Comparison of ENCODE assay signal across 8 mouse cellular contexts in the genomic region with DNA sequence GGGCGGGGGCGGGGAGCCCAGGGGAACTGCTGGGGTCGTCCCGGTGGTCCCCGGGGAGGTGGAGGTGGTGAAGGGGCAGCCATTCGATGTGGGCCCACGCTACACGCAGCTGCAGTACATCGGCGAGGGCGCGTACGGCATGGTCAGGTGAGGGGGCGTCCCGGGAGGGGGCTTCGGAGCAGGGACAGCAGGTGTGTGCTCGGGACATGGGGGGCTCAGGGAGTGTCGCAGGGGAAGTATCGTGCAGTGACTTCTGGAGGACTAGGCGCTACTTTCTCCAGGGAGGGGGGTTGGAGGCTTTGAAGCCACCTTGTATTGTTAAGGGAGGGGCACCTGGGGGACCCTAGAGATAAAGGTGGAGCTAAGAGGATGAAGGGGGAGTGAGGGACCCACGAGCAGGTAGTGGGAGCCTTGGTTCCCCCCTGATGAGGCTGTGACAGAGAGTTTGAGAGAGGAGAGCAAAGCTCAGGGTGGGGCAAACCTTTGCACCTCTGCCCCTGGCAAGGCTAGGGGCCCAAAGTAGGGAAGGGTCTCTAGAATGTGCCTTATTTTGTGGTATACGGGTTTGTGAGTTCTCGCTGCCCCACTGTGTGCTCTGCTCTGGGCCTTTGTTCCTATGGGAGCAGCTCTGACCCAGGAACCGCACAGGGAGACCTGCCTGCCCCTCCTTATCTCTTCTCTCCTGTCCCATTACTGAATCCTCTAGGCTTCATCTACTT. TPM values are rescaled to one million over a fixed set of nuclear protein-coding genes. Genes with fewer than 3 reads are reported as not detected.
DNase-seq lines count a peak whose midpoint lies in the region; ATAC-seq and TF ChIP-seq lines count a peak whose summit lies in the region.

No protein-coding gene starts in this region.

- H3K4me3 ChIP-seq in liver, adult 2 months (ENCODE audit: insufficient read depth, low read depth, low read length): peak overlapping the region; percentile 91
- H3K4me3 ChIP-seq in embryonic facial prominence, embryonic 11.5 days (ENCODE audit: low read depth, low read length): peak overlapping the region; percentile 74
- H3K4me3 ChIP-seq in hindbrain, embryonic 16.5 days (ENCODE audit: low read length): peak overlapping the region; percentile 64
- peak overlapping the region; percentile 72 for H3K4me3 ChIP-seq in myocyte

- WGBS in liver, adult 2 months: 1% methylated on average over 22 of the region's 24 CpGs
- under 1% methylated on average over 22 of the region's 24 CpGs for WGBS in embryonic facial prominence, embryonic 11.5 days
- WGBS in hindbrain, embryonic 16.5 days: under 1% methylated on average over 22 of the region's 24 CpGs

- DNase-seq in liver, adult 2 months (ENCODE audit: extremely low read depth, low read depth, low spot score): no peak
- DNase-seq in liver: no peak
- DNase-seq in embryonic facial prominence, embryonic 11.5 days (ENCODE audit: low spot score): no peak
- DNase-seq in left cerebral cortex, postnatal 10 days (ENCODE audit: extremely low spot score in 1 of 2, low spot score in 2 of 2): no peak
- no peak for DNase-seq in natural killer cell, adult 2 months (ENCODE audit: low spot score in 2 of 2)
- DNase-seq in ovary, postnatal 36 days (ENCODE audit: low spot score): no peak

- peak overlapping the region; percentile 70 for H3K27ac ChIP-seq in liver, adult 2 months (replicated peaks; ENCODE audit: insufficient read depth, low read depth, low read length)
- H3K27ac ChIP-seq in embryonic facial prominence, embryonic 11.5 days (replicated peaks; ENCODE audit: low read depth, low read length): peak overlapping the region; percentile 77
- H3K27ac ChIP-seq in hindbrain, embryonic 16.5 days (ENCODE audit: low read depth, low read length): peak overlapping the region; percentile 88

- peaks cover 6% of the 10 kb centered on the region for H3K4me1 ChIP-seq in liver, adult 2 months (ENCODE audit: control insufficient read depth, insufficient read depth, low read length)
- no peaks in the 10 kb centered on the region for H3K4me1 ChIP-seq in embryonic facial prominence, embryonic 11.5 days (ENCODE audit: control insufficient read depth, insufficient read depth, low read length)
- H3K4me1 ChIP-seq in hindbrain, embryonic 16.5 days (ENCODE audit: control insufficient read depth, insufficient read depth, low read depth, low read length): peaks cover 24% of the 10 kb centered on the region

- H3K36me3 ChIP-seq in liver, adult 2 months (ENCODE audit: control insufficient read depth, insufficient read depth, low read length): no peaks in the 10 kb centered on the region
- H3K36me3 ChIP-seq in embryonic facial prominence, embryonic 11.5 days (replicated peaks; ENCODE audit: control insufficient read depth, insufficient read depth, low read depth, low read length): no peaks in the 10 kb centered on the region; the same call in 1 of the 2 replicates
- peaks cover 7% of the 10 kb centered on the region for H3K36me3 ChIP-seq in hindbrain, embryonic 16.5 days (ENCODE audit: control insufficient read depth, insufficient read depth, low read length)
- H3K36me3 ChIP-seq in myocyte (ENCODE audit: control insufficient read depth, insufficient read depth): peaks cover 5% of the 10 kb centered on the region

- intact Hi-C loops in left cerebral cortex, postnatal 10 days (cut with DNase I): loop anchor here (5.0 kb wide), 1 partner anchor 58 kb away; no protein-coding TSS in a partner anchor

- H3K4me2 ChIP-seq in embryonic facial prominence, embryonic 11.5 days (ENCODE audit: low read depth, low read length): peak overlapping the region; percentile 85
- peak overlapping the region; percentile 69 for H3K4me2 ChIP-seq in hindbrain, embryonic 16.5 days (ENCODE audit: low read length)
- H3K4me2 ChIP-seq in myocyte (ENCODE audit: low read depth): peak overlapping the region; percentile 82

- TF ChIP-seq POLR2A in liver, adult 2 months (IDR thresholded peaks at IDR 0.05; ENCODE audit: extremely low read depth, insufficient read depth, low read length): 0 out of 2 replicates have a peak, but pooled peaks have one; percentile 5
- peak; percentile 37 for TF ChIP-seq POLR2A in myocyte (IDR thresholded peaks at IDR 0.05; ENCODE audit: insufficient read length, low read depth)

- ATAC-seq in embryonic facial prominence, embryonic 11.5 days (replicated peaks; ENCODE audit: insufficient number of reproducible peaks, low FRiP score, low TSS enrichment, low read depth): peak; percentile 27
- ATAC-seq in hindbrain, embryonic 16.5 days: peak; percentile 49

- peaks cover 3% of the 10 kb centered on the region; the same call in 1 of the 2 replicates for H3K79me2 ChIP-seq in liver, adult 2 months (ENCODE audit: control insufficient read depth, insufficient read depth, low read length)
- H3K79me2 ChIP-seq in myocyte (ENCODE audit: control insufficient read depth, insufficient read depth): peaks cover 7% of the 10 kb centered on the region

- H3K27me3 ChIP-seq in liver, adult 2 months (ENCODE audit: control insufficient read depth, insufficient read depth, low read length): no peaks in the 10 kb centered on the region
- no peaks in the 10 kb centered on the region for H3K27me3 ChIP-seq in embryonic facial prominence, embryonic 11.5 days (ENCODE audit: control insufficient read depth, insufficient read depth, low read length)
- H3K27me3 ChIP-seq in hindbrain, embryonic 16.5 days (replicated peaks; ENCODE audit: control insufficient read depth, insufficient read depth, low read length): no peaks in the 10 kb centered on the region
- H3K27me3 ChIP-seq in myocyte (ENCODE audit: control insufficient read depth, insufficient read depth, insufficient read length): no peaks in the 10 kb centered on the region

- no peak for TF ChIP-seq CTCF in liver, adult 2 months (IDR thresholded peaks at IDR 0.05; ENCODE audit: low read depth, low read length)

- H3K9ac ChIP-seq in liver, adult 2 months (ENCODE audit: low read depth, low read length): peak overlapping the region; percentile 94
- peak overlapping the region; percentile 89 for H3K9ac ChIP-seq in embryonic facial prominence, embryonic 11.5 days (replicated peaks; ENCODE audit: low read length)
- H3K9ac ChIP-seq in hindbrain, embryonic 16.5 days (ENCODE audit: low read depth, low read length): peak overlapping the region; percentile 83

- H3K9me3 ChIP-seq in embryonic facial prominence, embryonic 11.5 days (replicated peaks; ENCODE audit: control insufficient read depth, low read length): no peaks in the 10 kb centered on the region
- no peaks in the 10 kb centered on the region for H3K9me3 ChIP-seq in hindbrain, embryonic 16.5 days (ENCODE audit: control insufficient read depth, low read length)

- H3ac ChIP-seq in myocyte (ENCODE audit: control insufficient read depth, insufficient read length): peak overlapping the region; percentile 81

TF ChIP-seq in myocyte, 11 proteins besides CTCF, POLR2A, EP300 and RAD21:
- TF ChIP-seq MAX (IDR thresholded peaks at IDR 0.05; ENCODE audit: low read depth): no peak
- no peak for TF ChIP-seq USF1 (IDR thresholded peaks at IDR 0.05; ENCODE audit: low read depth)
- TF ChIP-seq POLR2AphosphoS2 (IDR thresholded peaks at IDR 0.05; ENCODE audit: insufficient read length, low read depth): no peak
- peak in 1 of 3 experiments; percentile 9 for TF ChIP-seq MYOD1 (IDR thresholded peaks at IDR 0.05; ENCODE audit: control insufficient read depth in 1 of 3, insufficient read length in 2 of 3, low read depth in 2 of 3)
- TF ChIP-seq CEBPB (IDR thresholded peaks at IDR 0.05; ENCODE audit: insufficient read depth, poor library complexity, severe bottlenecking): no peak
- TF ChIP-seq REST (IDR thresholded peaks at IDR 0.05; ENCODE audit: insufficient read depth, insufficient read length): no peak
TF ChIP-seq in myocyte: peak in this region for 1.

RNA-seq across cellular contexts. Expression of a gene that starts 0.4 kb away (rescaled TPM):
- total RNA-seq in liver, adult 2 months (2014; rRNA removed): 10.4 and 14.8 TPM in 2 replicates
- 68.7 and 70.7 TPM in 2 replicates for polyA plus RNA-seq in liver, adult 2 months (2012; rRNA removed)
- polyA plus RNA-seq in embryonic facial prominence, embryonic 11.5 days (2014; fragmentation: Nextera tagmentation; extraction: Ambion mirVana): 37.1 and 44.9 TPM in 2 replicates
- polyA plus RNA-seq in hindbrain, embryonic 16.5 days (2015; fragmentation: Nextera tagmentation; extraction: Ambion mirVana): 114 and 119 TPM in 2 replicates
- polyA plus RNA-seq in myocyte (2012; fragmentation: generic; extraction: Trizol): 126 TPM
- 100 to 1,000 TPM; 260 to 263 TPM for total RNA-seq in left cerebral cortex, postnatal 10 days (2021)

RNA-seq across cellular contexts. Expression of a gene that starts 6.3 kb away (rescaled TPM):
- total RNA-seq in liver, adult 2 months (2014; rRNA removed): 0.46 and 2.3 TPM in 2 replicates
- polyA plus RNA-seq in liver, adult 2 months (2012; rRNA removed): 8.0 and 9.0 TPM in 2 replicates
- polyA plus RNA-seq in embryonic facial prominence, embryonic 11.5 days (2014; fragmentation: Nextera tagmentation; extraction: Ambion mirVana): 0.60 and 1.3 TPM in 2 replicates
- 1.4 and 1.5 TPM in 2 replicates for polyA plus RNA-seq in hindbrain, embryonic 16.5 days (2015; fragmentation: Nextera tagmentation; extraction: Ambion mirVana)
- polyA plus RNA-seq in myocyte (2012; fragmentation: generic; extraction: Trizol): 1.1 TPM
- total RNA-seq in left cerebral cortex, postnatal 10 days (2021): 1 to 10 TPM; 2.6 to 3.5 TPM

RNA-seq across cellular contexts. Expression of a gene that starts 16.9 kb away (rescaled TPM):
- total RNA-seq in liver, adult 2 months (2014; rRNA removed): 26.4 and 35.2 TPM in 2 replicates
- 119 and 144 TPM in 2 replicates for polyA plus RNA-seq in liver, adult 2 months (2012; rRNA removed)
- 89.1 and 109 TPM in 2 replicates for polyA plus RNA-seq in embryonic facial prominence, embryonic 11.5 days (2014; fragmentation: Nextera tagmentation; extraction: Ambion mirVana)
- 187 and 200 TPM in 2 replicates for polyA plus RNA-seq in hindbrain, embryonic 16.5 days (2015; fragmentation: Nextera tagmentation; extraction: Ambion mirVana)
- 82.2 TPM for polyA plus RNA-seq in myocyte (2012; fragmentation: generic; extraction: Trizol)
- total RNA-seq in left cerebral cortex, postnatal 10 days (2021): 100 to 1,000 TPM; 167 to 169 TPM

RNA-seq across cellular contexts. Expression of a gene that starts 21.5 kb away (rescaled TPM):
- total RNA-seq in liver, adult 2 months (2014; rRNA removed): 0.13 and 0.18 TPM in 2 replicates
- polyA plus RNA-seq in liver, adult 2 months (2012; rRNA removed): 0.71 and 1.1 TPM in 2 replicates
- 0.18 and 0.27 TPM in 2 replicates for polyA plus RNA-seq in embryonic facial prominence, embryonic 11.5 days (2014; fragmentation: Nextera tagmentation; extraction: Ambion mirVana)
- polyA plus RNA-seq in hindbrain, embryonic 16.5 days (2015; fragmentation: Nextera tagmentation; extraction: Ambion mirVana): 0.29 and 0.55 TPM in 2 replicates
- 0.23 TPM for polyA plus RNA-seq in myocyte (2012; fragmentation: generic; extraction: Trizol)
- total RNA-seq in left cerebral cortex, postnatal 10 days (2021): under 1 TPM; 0.21 to 0.41 TPM

RNA-seq across cellular contexts. Expression of a gene that starts 32.5 kb away (rescaled TPM):
- 45.8 and 52.8 TPM in 2 replicates for total RNA-seq in liver, adult 2 months (2014; rRNA removed)
- polyA plus RNA-seq in liver, adult 2 months (2012; rRNA removed): 81.2 and 97.2 TPM in 2 replicates
- polyA plus RNA-seq in embryonic facial prominence, embryonic 11.5 days (2014; fragmentation: Nextera tagmentation; extraction: Ambion mirVana): 374 and 401 TPM in 2 replicates
- 157 and 165 TPM in 2 replicates for polyA plus RNA-seq in hindbrain, embryonic 16.5 days (2015; fragmentation: Nextera tagmentation; extraction: Ambion mirVana)
- polyA plus RNA-seq in myocyte (2012; fragmentation: generic; extraction: Trizol): 113 TPM
- total RNA-seq in left cerebral cortex, postnatal 10 days (2021): 10 to 100 TPM; 54.4 to 56.2 TPM
